Mouse (Mus musculus): ENCODE data around the gene Bex3. TPM values are rescaled to one million over a fixed set of nuclear protein-coding genes. Genes with fewer than 3 reads are reported as not detected.

Bex3 gene
- polyA plus RNA-seq, 1 experiment from 2014 or later: 391 TPM

Other genes with a start within 250 kb of the Bex3 start
- gene Arxes1, start 236.9 kb upstream of the Bex3 start, polyA plus RNA-seq (2014; fragmentation: Nextera tagmentation; extraction: Ambion mirVana): 28.6 and 32.8 TPM in 2 replicates
- 54.4 and 71.0 TPM in 2 replicates for gene Bex2, start 202.0 kb upstream of the Bex3 start, polyA plus RNA-seq (2014; fragmentation: Nextera tagmentation; extraction: Ambion mirVana)
- 0.06 TPM in 1 of 2 replicates, not detected in the other for gene Nxf3, start 185.0 kb upstream of the Bex3 start, polyA plus RNA-seq (2014; fragmentation: Nextera tagmentation; extraction: Ambion mirVana)
- gene Bex4, start 131.3 kb upstream of the Bex3 start, polyA plus RNA-seq (2014; fragmentation: Nextera tagmentation; extraction: Ambion mirVana): 34.1 and 35.0 TPM in 2 replicates
- 216 and 224 TPM in 2 replicates for gene Tceal8, start 97.9 kb upstream of the Bex3 start, polyA plus RNA-seq (2014; fragmentation: Nextera tagmentation; extraction: Ambion mirVana)
- 6.6 and 7.0 TPM in 2 replicates for gene Tceal5, start 66.4 kb upstream of the Bex3 start, polyA plus RNA-seq (2014; fragmentation: Nextera tagmentation; extraction: Ambion mirVana)
- gene Tceal7, start 55.5 kb upstream of the Bex3 start, polyA plus RNA-seq (2014; fragmentation: Nextera tagmentation; extraction: Ambion mirVana): 271 and 420 TPM in 2 replicates
- gene Bex1, start 54.7 kb upstream of the Bex3 start, polyA plus RNA-seq (2014; fragmentation: Nextera tagmentation; extraction: Ambion mirVana): 131 and 140 TPM in 2 replicates
- gene Tceal9, start 25.2 kb upstream of the Bex3 start, polyA plus RNA-seq (2014; fragmentation: Nextera tagmentation; extraction: Ambion mirVana): 553 and 556 TPM in 2 replicates
- not detected in 2 replicates for gene Kir3dl1, start 247.7 kb downstream of the Bex3 start, polyA plus RNA-seq (2014; fragmentation: Nextera tagmentation; extraction: Ambion mirVana)